In the genomic region with DNA sequence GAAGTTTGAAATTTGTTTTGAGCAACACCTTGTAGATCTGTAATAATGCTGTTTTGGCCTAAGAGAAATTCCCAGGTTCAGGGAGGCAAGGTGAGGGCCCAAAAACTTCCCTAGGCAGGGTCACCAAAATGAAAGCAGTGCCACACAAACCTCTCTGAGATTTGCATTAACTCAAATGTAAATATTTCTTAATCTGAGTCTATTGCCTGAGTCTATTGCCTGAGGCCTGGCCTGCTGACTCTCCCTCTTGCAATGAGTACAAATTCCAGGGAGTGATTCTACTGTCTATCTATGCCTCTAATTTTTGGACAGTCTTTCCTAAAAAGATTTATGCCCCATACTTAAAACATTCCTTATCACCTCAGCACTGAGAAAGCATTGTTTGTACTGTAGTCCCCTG, we compare ENCODE assay signal across 14 mouse cellular contexts.
"Had no signal": no experiment of that assay in that cellular context is flagged by ENCODE, and none has a peak within 500 bp of the region (broad histone marks: within the 10 kb centered on the region; RNA-seq: fewer than 3 reads in every experiment).

No protein-coding gene starts in this region.

- H3K27me3 ChIP-seq: midbrain, embryonic 12.5 days; neural tube, embryonic 12.5 days; stomach, embryonic 15.5 days had no signal

- H3K27ac ChIP-seq: midbrain, embryonic 10.5 days; midbrain, embryonic 12.5 days; neural tube, embryonic 12.5 days; stomach, embryonic 15.5 days; stomach, postnatal 0 days had no signal

- H3K4me1 ChIP-seq: midbrain, embryonic 10.5 days; midbrain, embryonic 12.5 days; neural tube, embryonic 12.5 days; stomach, embryonic 15.5 days had no signal

- H3K4me3 ChIP-seq: midbrain, embryonic 10.5 days; midbrain, embryonic 12.5 days; neural tube, embryonic 12.5 days; stomach, embryonic 15.5 days had no signal

- DNase-seq: lung, adult 18-20 months; lung, embryonic 14.5 days; lung, postnatal 10 days; lung, postnatal 4 days; midbrain, embryonic 14.5 days; right cerebral cortex, postnatal 14 days; thymus, adult 2 months; thymus, postnatal 25 days; thymus, postnatal 4 days had no signal

- H3K9ac ChIP-seq: lung, embryonic 14.5 days; midbrain, embryonic 12.5 days; neural tube, embryonic 12.5 days; stomach, embryonic 15.5 days had no signal

- H3K36me3 ChIP-seq: midbrain, embryonic 10.5 days; midbrain, embryonic 12.5 days; neural tube, embryonic 12.5 days; stomach, embryonic 15.5 days had no signal

- H3K9me3 ChIP-seq: midbrain, embryonic 10.5 days; midbrain, embryonic 12.5 days; neural tube, embryonic 12.5 days; stomach, embryonic 15.5 days had no signal

- H3K4me2 ChIP-seq: lung, embryonic 14.5 days; midbrain, embryonic 12.5 days; neural tube, embryonic 12.5 days; stomach, embryonic 15.5 days had no signal
